Comparison of ENCODE assay signal across 8 mouse cellular contexts in the genomic region with DNA sequence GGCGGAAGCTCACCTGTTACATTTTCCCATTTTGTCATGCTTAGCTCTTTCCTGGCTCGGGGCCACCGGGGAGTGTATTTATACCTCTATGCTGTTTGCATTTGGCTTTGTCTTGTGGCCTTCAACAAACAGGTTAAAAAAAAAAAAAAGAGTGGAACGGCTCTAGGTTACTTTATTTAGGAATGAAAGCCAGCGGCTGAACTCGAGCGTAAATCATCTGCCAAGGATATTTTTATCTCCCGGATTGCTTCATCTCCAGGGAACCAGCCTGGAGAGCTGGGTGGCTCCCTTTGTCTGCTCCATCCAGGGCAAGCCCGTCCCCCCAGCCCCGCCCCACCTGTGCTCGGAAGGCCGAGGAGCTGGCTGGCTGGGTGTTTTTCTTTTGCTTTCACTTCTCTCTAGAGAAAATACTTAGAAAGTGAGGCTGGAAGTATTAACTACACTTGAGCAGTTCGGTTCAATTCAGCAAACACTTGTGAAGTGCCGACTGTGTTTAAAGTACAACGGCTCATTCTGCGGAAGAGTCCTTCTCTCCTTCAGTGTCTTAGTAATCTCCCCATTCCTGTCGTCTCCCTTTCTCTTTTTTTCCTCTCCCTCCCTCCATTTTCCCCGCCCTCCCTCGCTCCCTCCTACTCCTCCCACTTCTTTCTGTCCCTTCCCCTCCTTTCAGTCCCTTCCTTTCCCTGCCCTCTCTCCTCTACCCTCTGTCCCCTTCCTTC. TPM values are rescaled to one million over a fixed set of nuclear protein-coding genes. Genes with fewer than 3 reads are reported as not detected.
A peak's percentile ranks its signal among the peaks of the same experiment; 100 is the strongest.
DNase-seq lines count a peak whose midpoint lies in the region; ATAC-seq and TF ChIP-seq lines count a peak whose summit lies in the region.

No protein-coding gene starts in this region.

- no peaks in the 10 kb centered on the region for H3K36me3 ChIP-seq in hindbrain, embryonic 11.5 days (ENCODE audit: control insufficient read depth, insufficient read depth, low read length)

- H3K4me1 ChIP-seq in hindbrain, embryonic 11.5 days (replicated peaks; ENCODE audit: control insufficient read depth, insufficient read depth, low read length) = peaks cover 4% of the 10 kb centered on the region; the same call in 1 of the 2 replicates

- H3K9ac ChIP-seq in hindbrain, embryonic 11.5 days (ENCODE audit: low read depth, low read length) = peak overlapping the region; percentile 53

- peak overlapping the region; percentile 56 for H3K4me2 ChIP-seq in hindbrain, embryonic 11.5 days (replicated peaks; ENCODE audit: low read depth, low read length)

- H3K27ac ChIP-seq in hindbrain, embryonic 11.5 days (ENCODE audit: low read depth, low read length) = no peak overlapping the region

- H3K4me3 ChIP-seq in hindbrain, embryonic 11.5 days (ENCODE audit: low read depth, low read length) = peak overlapping the region; percentile 35

- peak; percentile 63 for DNase-seq in Patski (ENCODE audit: low read depth, low spot score)
- DNase-seq in cerebellum, adult 8-10 months = peak; percentile 38
- DNase-seq in frontal cortex, postnatal 10 days (ENCODE audit: low spot score in 2 of 2) = peak; percentile 14 to 22
- peak; percentile 57 for DNase-seq in hindbrain, embryonic 11.5 days (ENCODE audit: low spot score)
- DNase-seq in left cerebral cortex, adult 11 months (ENCODE audit: low spot score) = peak; percentile 10
- peak; percentile 78 for DNase-seq in lung, postnatal 25 days (ENCODE audit: low spot score)
- peak; percentile 73 for DNase-seq in retina, postnatal 1 day
- peak; percentile 43 to 71 for DNase-seq in urinary bladder, postnatal 36 days (ENCODE audit: low spot score in 2 of 2)

- peak; percentile 95 for ATAC-seq in Patski
- ATAC-seq in hindbrain, embryonic 11.5 days (ENCODE audit: low FRiP score) = peak; percentile 63; the same call in 1 of the 2 replicates

- H3K9me3 ChIP-seq in hindbrain, embryonic 11.5 days (ENCODE audit: control insufficient read depth, low read length) = no peaks in the 10 kb centered on the region; the same call in 1 of the 2 replicates

- in situ Hi-C loops in Patski (cut with MboI; ENCODE audit: low pct_unique_long_range_greater_than_20kb) = no loop called here

- POLR2A ChIA-PET in Patski (lab: Charles Lee) = interaction anchor here (0.7 to 1.0 kb wide), 3 partner anchors 16 to 304 kb away, joined by 3 to 5 read pairs (median 3); no protein-coding TSS in a partner anchor

- no peak for TF ChIP-seq CTCF in Patski (IDR thresholded peaks at IDR 0.05)

- CTCF ChIA-PET in Patski (lab: Charles Lee) = interaction anchor here (1.2 to 2.5 kb wide), 4 partner anchors 11 to 239 kb away, joined by 4 to 9 read pairs (median 6); no protein-coding TSS in a partner anchor

- 4% methylated on average over 19 of the region's 19 CpGs for WGBS in hindbrain, embryonic 11.5 days

- H3K27me3 ChIP-seq in Patski = no peaks in the 10 kb centered on the region
- H3K27me3 ChIP-seq in hindbrain, embryonic 11.5 days (ENCODE audit: control insufficient read depth, insufficient read depth, low read length) = no peaks in the 10 kb centered on the region; the same call in 1 of the 2 replicates

RNA-seq across cellular contexts. Expression of a gene that starts 44.6 kb away (rescaled TPM):
- polyA plus RNA-seq in Patski (2021) = 0.14 TPM
- 0.18 and 0.49 TPM in 2 replicates for polyA plus RNA-seq in hindbrain, embryonic 11.5 days (2014; fragmentation: Nextera tagmentation; extraction: Ambion mirVana)

Comparison
In these comparisons a context has a peak if more than half of its experiments do, and no peak if none do; other contexts are left out.
1. DNase-seq: peak in every context shown above with its lines; median percentile 78 in lung, postnatal 25 days; 73 in retina, postnatal 1 day; 63 in Patski; 57 in hindbrain, embryonic 11.5 days; 57 in urinary bladder, postnatal 36 days; 38 in cerebellum, adult 8-10 months; 18 in frontal cortex, postnatal 10 days; 10 in left cerebral cortex, adult 11 months.